Mouse (Mus musculus) ES-Bruce4 (cell line): Measurements from ENCODE around the gene Rnf225. TPM values are rescaled to one million over a fixed set of nuclear protein-coding genes. Genes with fewer than 3 reads are reported as not detected.

Source experiments
- H3K27ac ChIP-seq: 2 replicates; pipeline ENCODE4 v1.5.1; 2012; ENCODE audit warnings: low read length, inconsistent platforms; ENCODE audit not compliant: insufficient read depth
- H3K27me3 ChIP-seq: 2 replicates; pipeline ENCODE4 v1.6.1; 2012; ENCODE audit warnings: mild to moderate bottlenecking, low read length, inconsistent platforms; ENCODE audit not compliant: control insufficient read depth, poor library complexity, insufficient read depth, severe bottlenecking
- H3K36me3 ChIP-seq: 2 replicates; pipeline ENCODE4 v1.6.1; 2012; ENCODE audit warnings: inconsistent platforms, mild to moderate bottlenecking, low read length, moderate library complexity; ENCODE audit not compliant: control insufficient read depth, poor library complexity, insufficient read depth, severe bottlenecking
- H3K4me1 ChIP-seq: one replicate; pipeline ENCODE4 v1.8.1; 2011; ENCODE audit warnings: low read length; ENCODE audit not compliant: control insufficient read depth, insufficient read depth
- H3K4me3 ChIP-seq: 2 replicates; pipeline ENCODE4 v1.5.1; 2011; ENCODE audit warnings: low read depth, mild to moderate bottlenecking, low read length
- H3K9ac ChIP-seq: 2 replicates; pipeline ENCODE4 v1.6.1; 2012; ENCODE audit warnings: low read depth, mild to moderate bottlenecking, inconsistent platforms; ENCODE audit not compliant: poor library complexity, severe bottlenecking
- H3K9me3 ChIP-seq: replicated peaks from 2 replicates; pipeline ENCODE4 v1.6.1; 2012; ENCODE audit warnings: mild to moderate bottlenecking, low read length, inconsistent platforms; ENCODE audit not compliant: control insufficient read depth, poor library complexity, insufficient read depth, severe bottlenecking
- CTCF ChIP-seq: IDR thresholded peaks from one replicate; pipeline ENCODE4 v1.8.1; 2011; ENCODE audit warnings: low read depth, low read length
- EP300 ChIP-seq: IDR thresholded peaks from 2 replicates; pipeline ENCODE4 v1.6.1; 2011; ENCODE audit warnings: low read depth, low read length; ENCODE audit not compliant: insufficient read depth
- POLR2A ChIP-seq: IDR thresholded peaks from one replicate; pipeline ENCODE4 v1.8.1; 2011; ENCODE audit warnings: low read length; ENCODE audit not compliant: insufficient read depth
- polyA plus RNA-seq: library from polyadenylated mRNA; stranded (reverse); fragments of >200 nt; gene quantifications from 2 replicates; pipeline ENCODE4 v1.2.4, GENCODE M21; 2011; ENCODE audit warnings: low read depth; ENCODE audit not compliant: missing spikeins, insufficient read depth, insufficient read length

Gene Rnf225
- polyA plus RNA-seq, 1 experiment = 0.37 TPM

- Histone ChIP-seq H3K27ac (no peak overlapping the region), H3K4me3 (no peak overlapping the region), H3K4me1 (no peaks in the 10 kb centered on the region), H3K36me3 (no peaks in the 10 kb centered on the region), H3K9ac (no peak overlapping the region), H3K9me3 (no peaks in the 10 kb centered on the region), H3K27me3 (no peaks in the 10 kb centered on the region)
- no peak for TF ChIP-seq CTCF
- no peak for TF ChIP-seq POLR2A
- TF ChIP-seq EP300 = no peak
Measured at GRCm38 (mm10) chr7:12940599-12940998, 13.4 kb downstream of the Rnf225 start.

DNA sequence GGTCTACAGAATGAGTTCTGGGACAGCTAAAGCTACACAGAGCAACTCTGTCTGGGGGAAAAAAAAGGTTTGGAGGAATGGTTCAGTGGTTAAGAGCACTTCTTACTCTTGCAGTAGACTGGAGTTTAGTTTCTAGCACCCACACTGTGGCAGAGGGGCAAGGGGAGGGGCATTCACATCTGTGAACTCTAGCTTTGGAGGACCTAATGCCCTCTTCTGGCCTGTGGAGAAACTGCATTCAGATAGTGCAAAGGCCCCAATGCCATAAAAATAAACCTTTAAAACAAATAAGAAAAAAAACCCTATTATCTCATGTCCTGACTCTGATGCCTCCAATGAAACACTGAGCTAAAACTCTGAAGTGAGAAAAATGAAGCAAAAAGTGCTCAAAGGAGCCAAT lies 16.3 kb downstream of the Rnf225 start:
- Histone ChIP-seq H3K36me3 (no peaks in the 10 kb centered on the region), H3K9me3 (no peaks in the 10 kb centered on the region), H3K4me1 (no peaks in the 10 kb centered on the region), H3K4me3 (no peak overlapping the region), H3K27ac (no peak overlapping the region), H3K27me3 (no peaks in the 10 kb centered on the region), H3K9ac (no peak overlapping the region)
- TF ChIP-seq CTCF = peak; percentile 46
- no peak for TF ChIP-seq POLR2A
- no peak for TF ChIP-seq EP300

DNA sequence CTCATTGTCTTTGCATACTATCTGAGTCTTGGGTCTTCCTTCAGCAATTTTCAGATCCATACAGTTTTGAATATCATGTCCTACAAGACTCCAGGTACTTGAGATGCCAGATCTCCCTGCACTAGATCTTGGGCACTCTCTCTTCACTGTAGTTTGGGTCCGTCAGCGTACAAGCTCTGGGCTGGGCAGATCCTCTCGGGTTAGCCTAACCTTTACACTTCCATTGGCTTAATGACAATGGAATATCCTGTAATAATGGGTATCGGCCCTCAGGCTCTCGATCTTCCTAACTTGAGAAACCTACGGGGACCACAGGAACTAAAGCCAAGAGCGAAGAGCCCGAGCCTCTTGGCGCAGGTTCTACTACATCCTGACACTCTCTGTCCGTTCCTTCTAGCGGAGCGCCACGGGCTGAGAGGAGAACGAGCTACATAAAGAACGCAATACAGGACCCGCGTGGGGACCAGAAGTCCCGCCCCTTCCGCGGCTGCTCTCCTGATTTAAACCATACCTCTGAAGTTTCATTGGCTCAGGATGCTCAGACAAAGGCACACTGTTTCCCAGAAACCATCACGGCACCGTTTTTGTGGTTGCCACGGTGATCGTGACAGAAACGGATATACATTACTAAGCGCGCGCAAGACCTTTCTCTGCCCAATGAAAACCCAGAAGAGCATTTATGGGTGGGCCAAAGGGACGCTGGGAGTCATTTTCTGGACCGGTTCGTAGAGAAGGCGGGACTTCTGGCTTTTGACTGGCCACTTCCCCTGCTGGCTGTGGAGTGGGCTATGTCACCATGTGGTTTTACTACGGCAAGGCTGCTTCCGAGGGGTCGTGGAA lies 22.0 kb downstream of the Rnf225 start:
- H3K9ac ChIP-seq = peak overlapping the region; percentile 92
- no peaks in the 10 kb centered on the region for H3K4me1 ChIP-seq
- H3K4me3 ChIP-seq = peak overlapping the region; percentile 74
- TF ChIP-seq POLR2A = peak; percentile 48
- 0 out of 2 replicates have a peak, but pooled peaks have one; percentile 6 for TF ChIP-seq EP300
- TF ChIP-seq CTCF = no peak
- no peaks in the 10 kb centered on the region for H3K36me3 ChIP-seq
- no peaks in the 10 kb centered on the region for H3K9me3 ChIP-seq
- H3K27me3 ChIP-seq = no peaks in the 10 kb centered on the region
- peak overlapping the region; percentile 49; the same call in 1 of the 2 replicates for H3K27ac ChIP-seq

DNA sequence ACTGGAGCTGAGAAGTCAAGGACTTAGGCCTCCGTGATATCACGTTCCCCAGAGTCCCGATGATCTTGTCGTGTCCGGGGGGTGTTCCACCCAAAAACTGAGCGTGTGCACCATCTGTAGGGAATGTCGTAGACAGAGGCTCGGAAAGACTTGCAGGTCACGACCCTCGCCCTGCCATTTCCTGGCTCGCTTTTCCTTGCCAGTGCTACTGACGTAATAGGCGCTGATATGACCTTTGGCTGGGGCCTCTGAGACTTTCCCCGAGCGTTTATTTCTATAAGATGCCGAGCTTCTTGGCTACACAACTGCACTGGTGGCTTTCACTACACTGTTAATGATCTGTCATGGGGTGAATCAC lies 22.6 kb downstream of the Rnf225 start:
- H3K36me3 ChIP-seq = no peaks in the 10 kb centered on the region
- no peaks in the 10 kb centered on the region for H3K4me1 ChIP-seq
- H3K9me3 ChIP-seq = no peaks in the 10 kb centered on the region
- peak overlapping the region; percentile 0 for H3K27ac ChIP-seq
- peak overlapping the region; percentile 74 for H3K4me3 ChIP-seq
- H3K27me3 ChIP-seq = no peaks in the 10 kb centered on the region
- H3K9ac ChIP-seq = peak overlapping the region; percentile 44
- TF ChIP-seq POLR2A (no peak), CTCF (no peak), EP300 (no peak)

- no peaks in the 10 kb centered on the region for H3K27me3 ChIP-seq
- no peak overlapping the region for H3K9ac ChIP-seq
- H3K27ac ChIP-seq = no peak overlapping the region
- H3K4me1 ChIP-seq = no peaks in the 10 kb centered on the region
- TF ChIP-seq EP300 (no peak), POLR2A (no peak), CTCF (no peak)
- H3K9me3 ChIP-seq = no peaks in the 10 kb centered on the region
- no peak overlapping the region for H3K4me3 ChIP-seq
- H3K36me3 ChIP-seq = no peaks in the 10 kb centered on the region
Measured at GRCm38 (mm10) chr7:12954896-12955295, 27.7 kb downstream of the Rnf225 start.

GRCm38 (mm10) chr7:12957511-12957910 lies 30.3 kb downstream of the Rnf225 start:
- H3K27ac ChIP-seq = no peak overlapping the region
- H3K4me1 ChIP-seq = no peaks in the 10 kb centered on the region
- no peak overlapping the region for H3K9ac ChIP-seq
- no peaks in the 10 kb centered on the region for H3K27me3 ChIP-seq
- no peak overlapping the region for H3K4me3 ChIP-seq
- no peaks in the 10 kb centered on the region for H3K9me3 ChIP-seq
- H3K36me3 ChIP-seq = no peaks in the 10 kb centered on the region
- no peak for TF ChIP-seq POLR2A
- TF ChIP-seq EP300 = no peak
- TF ChIP-seq CTCF = no peak
